Mouse (Mus musculus) embryo, embryonic 10.5 days (tissue): Measurements from ENCODE around the gene Xlr5b.
A peak's percentile ranks its signal among the peaks of the same experiment; 100 is the strongest.
"Not testable (repeated sequence)": the region's sequence is repeated elsewhere in the genome, so short reads cannot be mapped to it uniquely, and the experiment has no call there.

Experiments used
- DNase-seq: peaks from one replicate; pipeline ENCODE4 v3.0.0-alpha.2; 2015; ENCODE audit warnings: low spot score

The Xlr5b gene

DNA sequence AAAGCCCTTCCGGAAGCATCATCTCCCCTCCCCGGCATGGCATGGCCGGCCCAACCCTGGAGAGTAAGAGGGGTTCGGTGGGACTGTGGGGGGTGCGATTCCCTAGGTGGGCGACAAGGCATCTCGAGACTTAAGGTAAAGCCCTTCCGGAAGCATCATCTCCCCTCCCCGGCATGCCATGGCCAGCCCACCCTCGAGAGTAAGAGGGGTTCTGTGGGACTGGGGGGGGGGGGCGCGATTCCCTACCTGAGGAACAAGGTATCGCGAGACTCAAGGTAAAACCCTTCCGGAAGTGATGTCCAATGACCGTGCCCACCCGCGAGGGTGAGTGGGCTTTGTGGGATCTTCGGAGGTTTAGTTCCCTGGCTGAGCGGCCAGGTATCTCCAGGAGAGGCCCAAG, at the start of gene Xlr5b:
TSS of gene Xlr5b (plus strand) at position 301 of the 400 bp plus-strand sequence.
- not testable (repeated sequence) for DNase-seq

DNA sequence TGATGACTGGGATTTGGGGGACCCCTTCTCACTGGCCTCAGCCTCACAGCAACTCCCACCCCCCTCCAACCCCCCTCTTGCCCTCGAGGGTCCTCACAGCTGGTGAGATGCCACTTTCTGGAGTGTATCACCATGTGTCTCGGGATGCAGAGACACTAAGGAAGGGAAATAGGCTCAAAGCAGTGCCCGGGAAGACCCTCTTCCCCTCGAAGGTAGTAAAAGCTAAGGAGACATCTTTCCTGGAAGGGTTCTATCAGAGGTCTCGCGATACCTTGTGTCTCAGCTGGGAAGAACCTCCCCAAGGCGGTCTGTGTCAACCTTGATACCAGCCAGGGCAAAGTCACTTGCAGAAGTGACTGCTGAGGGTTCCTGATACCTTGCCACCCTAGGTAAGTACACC, 31.8 kb upstream of the Xlr5b start, which contains the start of gene Gm14685:
TSS of gene Gm14685 (plus strand) at position 301 of the 400 bp plus-strand sequence.
- DNase-seq = not testable (repeated sequence)

DNA sequence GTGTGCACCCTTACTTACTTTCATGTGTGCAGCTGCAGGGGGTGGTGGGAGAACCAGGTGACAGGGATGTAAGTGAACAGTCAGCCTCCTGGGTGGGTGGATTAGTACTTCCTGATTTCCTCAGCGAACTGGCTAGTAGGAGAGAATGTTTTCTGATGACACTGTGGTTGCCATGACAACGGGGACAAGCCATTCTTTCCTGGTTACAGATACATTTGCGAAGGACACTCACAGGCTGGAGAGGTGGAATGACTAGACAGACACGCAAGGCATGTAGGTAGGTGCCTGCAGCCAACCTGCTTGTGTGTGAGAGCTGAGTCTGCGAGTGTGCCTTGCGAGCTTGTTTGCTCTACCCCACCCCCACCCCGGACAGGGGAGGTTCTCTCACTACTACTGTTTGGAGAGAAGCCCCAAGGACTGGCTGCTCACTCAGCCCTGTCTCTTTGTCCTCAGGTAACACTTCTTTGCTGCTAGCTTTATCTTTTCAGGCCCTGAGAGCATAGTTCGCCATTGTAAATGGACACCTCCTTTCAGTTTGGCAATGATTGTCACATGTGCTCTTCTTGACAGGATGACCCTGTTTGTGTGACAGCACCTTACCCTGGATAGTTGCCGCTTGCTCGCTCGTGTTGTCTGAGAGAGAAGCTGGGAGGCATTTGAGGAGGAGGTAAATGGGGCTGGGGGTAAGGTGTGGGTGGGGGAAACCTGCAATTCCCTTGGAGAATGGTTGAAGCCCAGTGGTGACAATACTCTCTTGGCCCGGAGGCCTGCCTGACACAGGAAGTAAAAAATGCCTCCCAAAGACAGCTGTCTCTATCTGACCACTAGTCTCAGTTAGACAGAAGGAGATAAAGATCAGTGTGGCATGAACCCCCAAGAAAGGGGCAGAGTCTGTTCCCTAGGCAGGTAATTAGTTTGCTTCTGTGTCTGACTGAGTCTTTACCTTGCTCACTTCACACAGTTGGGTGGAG, 25.5 kb upstream of the Xlr5b start:
- DNase-seq = not testable (repeated sequence)

DNA sequence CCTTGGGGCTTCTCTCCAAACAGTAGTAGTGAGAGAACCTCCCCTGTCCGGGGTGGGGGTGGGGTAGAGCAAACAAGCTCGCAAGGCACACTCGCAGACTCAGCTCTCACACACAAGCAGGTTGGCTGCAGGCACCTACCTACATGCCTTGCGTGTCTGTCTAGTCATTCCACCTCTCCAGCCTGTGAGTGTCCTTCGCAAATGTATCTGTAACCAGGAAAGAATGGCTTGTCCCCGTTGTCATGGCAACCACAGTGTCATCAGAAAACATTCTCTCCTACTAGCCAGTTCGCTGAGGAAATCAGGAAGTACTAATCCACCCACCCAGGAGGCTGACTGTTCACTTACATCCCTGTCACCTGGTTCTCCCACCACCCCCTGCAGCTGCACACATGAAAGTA, 5.4 kb upstream of the Xlr5b start:
- not testable (repeated sequence) for DNase-seq

DNA sequence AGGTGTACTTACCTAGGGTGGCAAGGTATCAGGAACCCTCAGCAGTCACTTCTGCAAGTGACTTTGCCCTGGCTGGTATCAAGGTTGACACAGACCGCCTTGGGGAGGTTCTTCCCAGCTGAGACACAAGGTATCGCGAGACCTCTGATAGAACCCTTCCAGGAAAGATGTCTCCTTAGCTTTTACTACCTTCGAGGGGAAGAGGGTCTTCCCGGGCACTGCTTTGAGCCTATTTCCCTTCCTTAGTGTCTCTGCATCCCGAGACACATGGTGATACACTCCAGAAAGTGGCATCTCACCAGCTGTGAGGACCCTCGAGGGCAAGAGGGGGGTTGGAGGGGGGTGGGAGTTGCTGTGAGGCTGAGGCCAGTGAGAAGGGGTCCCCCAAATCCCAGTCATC, 754 bp downstream of the Xlr5b start, which contains the start of gene DXBay18:
TSS of gene DXBay18 (minus strand) at position 101 of the 400 bp plus-strand sequence.
- DNase-seq = not testable (repeated sequence)

DNA sequence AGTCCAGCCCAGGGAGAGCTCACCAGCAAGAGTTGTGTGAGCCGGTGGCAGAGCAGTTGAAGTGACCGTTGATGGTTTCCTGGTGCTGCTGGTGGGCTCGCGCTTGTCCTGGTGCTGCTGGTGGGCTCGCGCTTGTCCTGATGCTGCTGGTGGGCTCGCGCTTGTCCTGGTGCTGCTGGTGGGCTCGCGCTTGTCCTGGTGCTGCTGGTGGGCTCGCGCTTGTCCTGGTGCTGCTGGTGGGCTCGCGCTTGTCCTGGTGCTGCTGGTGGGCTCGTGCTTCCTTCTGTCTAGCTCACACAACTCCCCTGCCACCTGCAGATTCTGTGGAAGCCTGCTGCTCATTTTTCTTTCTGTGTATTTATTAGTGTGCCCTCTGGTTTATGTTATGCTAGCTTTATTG, 28.3 kb downstream of the Xlr5b start, which contains the start of gene Spin2d:
TSS of gene Spin2d (minus strand) at position 101 of the 400 bp plus-strand sequence.
- not testable (repeated sequence) for DNase-seq

DNA sequence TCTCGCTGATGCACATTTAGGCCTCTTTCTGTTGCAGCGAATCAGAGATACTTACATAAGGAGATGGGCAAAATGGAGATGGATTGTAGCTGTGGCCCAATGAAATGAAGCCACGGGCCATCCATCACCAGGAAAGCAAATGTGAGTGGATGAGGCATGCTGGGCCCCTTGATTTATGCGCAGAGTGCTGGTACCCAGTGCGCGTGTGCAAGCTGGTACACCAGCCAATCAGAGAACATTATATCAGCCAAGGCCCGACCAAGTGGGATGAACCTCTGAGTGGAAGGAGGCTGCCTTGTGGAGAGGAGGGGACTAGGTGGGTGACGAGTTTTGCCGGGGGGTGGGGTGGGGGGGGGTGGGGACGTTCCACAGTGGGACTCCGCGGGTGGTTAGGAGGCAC, 43.3 kb downstream of the Xlr5b start, which contains the start of gene Xlr3b:
TSS of gene Xlr3b (plus strand) at position 274 of the 400 bp plus-strand sequence.
- DNase-seq = peak; percentile 0
